Mouse (Mus musculus) myocyte (in vitro differentiated cells): ENCODE results near the gene Shld1.

ENCODE experiments used
- MAX ChIP-seq: IDR thresholded peaks from one replicate; pipeline ENCODE4 v1.6.1; 2011; ENCODE audit warnings: low read depth, mild to moderate bottlenecking, control low read depth
- MYOD1 ChIP-seq, 3 experiments: IDR thresholded peaks; one replicate each; pipeline ENCODE4 v1.6.1; 2011; ENCODE audit warnings: control low read depth in 2 of 3, low read depth in 2 of 3, mild to moderate bottlenecking in 2 of 3, moderate library complexity in 1 of 3; ENCODE audit not compliant: insufficient read length in 2 of 3, control insufficient read depth in 1 of 3
- POLR2A ChIP-seq: IDR thresholded peaks from one replicate; pipeline ENCODE4 v1.6.1; 2011; ENCODE audit warnings: low read depth, mild to moderate bottlenecking, control low read depth, moderate library complexity; ENCODE audit not compliant: insufficient read length
- POLR2AphosphoS2 ChIP-seq: IDR thresholded peaks from one replicate; pipeline ENCODE4 v1.6.1; 2011; ENCODE audit warnings: low read depth, control low read depth; ENCODE audit not compliant: insufficient read length
- REST ChIP-seq: IDR thresholded peaks from one replicate; pipeline ENCODE4 v1.6.1; 2011; ENCODE audit warnings: mild to moderate bottlenecking, control low read depth, moderate library complexity; ENCODE audit not compliant: insufficient read depth, insufficient read length
- SRF ChIP-seq: IDR thresholded peaks from one replicate; pipeline ENCODE4 v1.6.1; 2011; ENCODE audit warnings: low read depth; ENCODE audit not compliant: control insufficient read depth, insufficient read length
- TCF12 ChIP-seq: IDR thresholded peaks from one replicate; pipeline ENCODE4 v1.6.1; 2011; ENCODE audit warnings: mild to moderate bottlenecking, control low read depth; ENCODE audit not compliant: poor library complexity, insufficient read depth, severe bottlenecking
- USF1 ChIP-seq: IDR thresholded peaks from one replicate; pipeline ENCODE4 v1.6.1; 2011; ENCODE audit warnings: low read depth, mild to moderate bottlenecking, control low read depth, moderate library complexity

- TF ChIP-seq USF1, result no peak
- TF ChIP-seq POLR2A, result no peak
- TF ChIP-seq MYOD1 (IDR thresholded peaks at IDR 0.05; ENCODE audit: control insufficient read depth in 1 of 3, insufficient read length in 2 of 3, low read depth in 2 of 3), result no peak
- TF ChIP-seq MAX, result no peak
- TF ChIP-seq REST, result no peak
- TF ChIP-seq TCF12, result no peak
- no peak for TF ChIP-seq SRF
- no peak for TF ChIP-seq POLR2AphosphoS2
Observed at GRCm38 (mm10) chr2:132757911-132758310, 71.2 kb downstream of the Shld1 start.
